Mouse (Mus musculus) T-cell, adult 2 months (primary cell): ENCODE measurements around the gene Nudcd3.

ENCODE experiments used
- DNase-seq: peaks from one replicate; pipeline ENCODE4 v3.0.0; 2022; ENCODE audit warnings: low spot score

Nudcd3 gene

GRCm38 (mm10) chr11:6200087-6200569 is at the start of gene Nudcd3:
TSS of gene Nudcd3 (minus strand) at chr11:6200415.
- DNase-seq: peak; percentile 90

- DNase-seq: no peak
Observed at GRCm38 (mm10) chr11:6244707-6245106, 44.5 kb upstream of the Nudcd3 start.

DNA sequence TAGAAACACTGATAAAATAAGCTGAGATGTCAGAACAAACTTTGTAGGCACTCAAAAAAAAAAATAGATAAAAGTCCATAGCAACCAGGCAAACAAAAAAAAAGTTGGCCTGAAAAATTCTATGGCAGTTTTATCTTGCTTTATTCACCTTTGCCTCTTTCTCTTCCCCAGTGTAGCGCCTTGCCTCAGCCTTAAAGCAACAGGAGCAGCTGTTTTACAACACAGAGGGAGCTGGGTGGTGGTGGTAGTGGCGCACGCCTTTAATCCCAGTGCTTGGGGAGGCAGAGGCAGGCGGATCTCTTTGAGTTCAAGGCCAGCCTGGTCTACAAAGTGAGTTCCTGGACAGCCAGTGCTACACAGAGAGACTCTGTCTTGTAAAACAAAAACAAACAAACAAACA is 32.8 kb upstream of the Nudcd3 start:
- no peak for DNase-seq

GRCm38 (mm10) chr11:6230012-6230411 is 29.8 kb upstream of the Nudcd3 start, which contains the start of gene Npc1l1:
TSS of gene Npc1l1 (minus strand) at chr11:6230143.
- no peak for DNase-seq

DNA sequence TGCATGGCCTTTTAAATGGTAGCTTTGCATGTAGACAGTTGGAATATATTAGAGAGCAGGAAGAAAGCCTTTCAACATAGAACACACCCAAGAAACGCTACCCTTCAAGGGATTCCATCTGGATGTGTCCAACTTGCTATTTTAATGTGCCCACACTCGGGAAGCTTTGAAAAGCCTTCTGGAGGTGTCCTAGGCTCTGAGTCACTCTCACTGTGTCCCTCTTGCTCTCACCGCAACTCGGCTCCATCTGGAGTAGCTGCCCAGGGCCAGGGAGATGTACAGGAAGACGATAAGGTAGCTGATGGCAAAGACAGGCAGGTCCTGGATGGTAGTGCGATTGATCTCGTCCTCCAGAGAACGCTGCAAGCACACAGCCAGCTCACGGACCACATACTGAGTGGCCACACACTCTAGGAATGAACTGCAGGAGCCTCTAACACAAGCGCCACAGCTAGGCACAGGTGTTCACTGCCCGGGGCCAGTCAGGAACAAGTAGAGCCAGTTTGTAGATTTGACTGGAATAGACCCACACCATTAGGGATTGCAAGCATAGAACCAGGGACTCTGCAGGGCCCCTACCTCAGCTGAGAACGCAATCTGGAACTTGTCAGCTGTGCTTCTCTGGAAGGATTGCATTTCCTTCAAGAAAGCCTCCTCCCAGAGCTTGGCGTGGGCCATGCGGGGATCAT is 24.5 kb upstream of the Nudcd3 start:
- no peak for DNase-seq

GRCm38 (mm10) chr11:6222187-6222586 is 22.0 kb upstream of the Nudcd3 start:
- no peak for DNase-seq

DNA sequence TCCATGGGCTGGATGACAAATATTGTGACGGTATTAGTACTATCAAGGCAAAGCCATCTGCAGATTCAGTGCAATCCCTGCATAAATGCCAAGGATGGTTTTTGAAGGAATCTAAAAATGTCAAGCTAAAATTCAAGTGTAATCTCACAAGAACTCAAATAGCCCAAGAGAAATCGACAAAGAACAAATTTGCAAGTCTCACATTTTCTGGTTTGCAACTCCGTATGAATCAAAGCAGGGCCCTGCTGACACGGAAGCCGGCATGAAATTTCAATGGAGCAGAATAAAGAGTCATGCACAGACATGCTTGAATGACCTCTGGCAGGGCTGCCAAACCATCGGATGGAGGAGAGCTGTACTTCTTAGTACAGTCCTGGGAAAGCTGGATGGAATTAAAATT is 19.8 kb upstream of the Nudcd3 start:
- no peak for DNase-seq

GRCm38 (mm10) chr11:6218189-6218896 is 18.1 kb upstream of the Nudcd3 start:
- DNase-seq: no peak

- DNase-seq: no peak
Observed at GRCm38 (mm10) chr11:6216834-6217233, 16.6 kb upstream of the Nudcd3 start.

DNA sequence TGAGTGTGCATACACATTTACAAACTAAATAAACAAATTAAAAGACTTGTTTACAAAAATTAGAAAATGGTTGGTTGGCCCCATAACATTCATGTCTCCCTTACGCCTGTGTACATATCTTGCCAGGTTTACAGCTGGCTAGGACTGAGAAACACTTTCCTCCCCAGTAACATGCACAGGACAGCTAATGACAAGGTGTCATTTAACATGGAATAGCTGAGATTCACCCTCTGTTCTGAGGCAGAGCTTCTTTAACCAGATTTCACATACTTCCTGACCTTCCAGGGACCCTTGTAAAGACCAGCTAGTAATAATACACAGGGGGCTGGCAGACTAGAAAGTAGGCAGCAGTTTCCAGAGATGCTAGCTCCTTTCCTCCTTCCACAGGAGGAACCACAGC is 7.9 kb upstream of the Nudcd3 start:
- no peak for DNase-seq

DNA sequence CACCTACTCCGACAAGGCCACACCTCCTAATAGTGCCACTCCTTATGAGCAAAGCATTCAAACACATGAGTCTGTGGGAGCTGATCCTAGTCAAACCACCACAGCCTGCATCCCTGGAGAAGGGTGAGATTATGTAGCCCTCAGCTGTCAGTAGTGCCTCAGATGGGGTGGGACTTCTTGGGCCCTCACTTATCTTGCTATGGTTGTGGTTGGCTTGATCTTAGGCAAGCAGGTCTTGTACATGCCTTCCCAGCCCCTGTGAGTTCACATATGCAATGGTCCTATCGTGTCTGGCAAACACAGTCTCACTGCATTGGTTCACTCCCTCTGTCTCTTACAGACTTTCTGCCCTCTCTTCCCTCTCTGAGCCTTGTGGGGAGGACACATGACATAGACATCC is 6.9 kb upstream of the Nudcd3 start:
- no peak for DNase-seq

GRCm38 (mm10) chr11:6200570-6200969 is 355 bp upstream of the Nudcd3 start:
- DNase-seq: no peak

DNA sequence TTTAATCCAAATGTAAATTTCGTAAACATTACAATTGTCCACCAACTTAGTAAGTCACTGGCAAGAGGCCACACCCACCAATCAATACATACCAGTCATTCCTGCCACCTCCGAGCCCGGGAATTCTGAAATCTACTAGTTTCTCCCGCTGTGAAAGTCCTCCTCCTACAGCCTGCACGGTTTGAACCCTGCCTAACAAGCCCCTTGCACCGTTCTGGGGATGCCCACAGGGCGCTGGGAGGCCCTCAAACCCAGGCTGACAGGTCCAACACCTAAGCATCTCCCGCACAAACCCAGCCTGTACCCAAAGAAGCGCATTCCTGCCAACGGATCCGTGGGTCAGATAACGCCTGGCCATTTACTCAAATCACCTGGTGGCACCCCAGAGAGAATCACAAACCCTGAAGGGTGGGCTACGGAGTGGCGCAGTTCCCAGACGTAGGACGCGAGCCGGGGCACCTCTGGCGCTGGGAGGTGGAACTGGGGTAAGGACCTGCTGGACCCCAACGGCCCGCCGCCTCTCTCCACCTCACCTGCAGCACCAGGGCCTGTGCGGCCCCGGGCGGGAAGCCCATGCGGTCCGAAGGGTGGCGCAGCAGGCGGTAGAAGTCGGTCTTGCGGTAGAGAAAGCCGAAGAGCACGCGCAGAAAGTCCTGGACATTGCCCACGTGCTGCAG is 667 bp downstream of the Nudcd3 start, which contains the start of gene A730071L15Rik:
A730071L15Rik (plus strand) TSS at position 620 of the 677 bp plus-strand sequence.
- DNase-seq: no peak

GRCm38 (mm10) chr11:6198449-6198848 is 1.8 kb downstream of the Nudcd3 start:
- no peak for DNase-seq

DNA sequence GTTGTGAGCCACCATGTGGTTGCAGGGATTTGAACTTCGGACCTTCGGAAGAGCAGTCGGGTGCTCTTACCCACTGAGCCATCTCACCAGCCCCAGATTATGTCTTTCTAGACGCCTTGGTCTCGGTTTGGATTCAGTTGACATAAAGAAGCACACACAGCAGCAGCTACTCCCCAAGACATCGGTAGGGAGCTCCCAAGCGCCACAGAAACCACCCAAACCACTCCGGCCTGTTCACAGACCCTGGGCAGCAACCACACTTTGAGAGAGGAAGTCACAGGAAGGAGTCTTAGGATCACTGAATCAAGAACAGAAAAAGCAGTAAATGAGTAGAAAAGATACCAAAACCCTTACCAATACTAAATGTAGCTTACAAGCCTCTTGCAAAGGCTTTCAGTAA is 3.4 kb downstream of the Nudcd3 start:
- DNase-seq: no peak

GRCm38 (mm10) chr11:6187878-6188277 is 12.3 kb downstream of the Nudcd3 start:
- peak; percentile 83 for DNase-seq

- DNase-seq: no peak
Observed at GRCm38 (mm10) chr11:6187399-6187798, 12.8 kb downstream of the Nudcd3 start.

DNA sequence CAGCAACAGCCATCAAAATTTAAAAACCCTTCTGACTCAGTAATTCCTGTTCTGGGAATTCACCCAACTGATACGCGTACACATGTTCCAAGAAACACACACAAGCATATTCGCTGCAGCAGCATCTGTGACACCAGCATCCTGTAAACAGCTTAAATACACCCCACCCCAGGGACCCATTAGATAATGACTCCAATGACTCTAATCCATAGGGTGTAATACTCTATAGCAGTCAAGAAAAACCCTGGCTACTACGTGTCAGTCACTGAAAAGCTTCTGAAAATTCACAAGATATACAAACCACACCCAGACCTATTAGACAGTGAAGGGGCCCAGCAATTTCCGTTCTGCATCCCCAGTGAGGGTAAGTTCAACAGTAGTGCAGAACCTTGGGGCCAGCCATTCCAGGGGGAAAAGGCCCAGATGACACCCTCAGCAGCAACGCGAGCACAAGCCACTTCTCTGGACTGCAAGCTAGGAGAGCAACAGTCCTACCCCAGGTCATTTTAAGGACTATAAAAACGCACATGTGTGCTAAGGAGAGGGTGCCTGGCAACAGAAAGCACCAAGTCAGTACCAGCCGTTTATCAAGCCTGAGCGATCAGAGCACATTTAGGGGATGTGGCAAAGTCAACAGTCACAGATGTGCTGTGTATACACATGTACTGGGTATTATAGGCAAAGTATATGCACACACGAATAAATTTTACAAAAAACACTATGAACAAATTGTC is 15.8 kb downstream of the Nudcd3 start:
- DNase-seq: peak; percentile 23

GRCm38 (mm10) chr11:6183246-6183645 is 17.0 kb downstream of the Nudcd3 start:
- DNase-seq: no peak

DNA sequence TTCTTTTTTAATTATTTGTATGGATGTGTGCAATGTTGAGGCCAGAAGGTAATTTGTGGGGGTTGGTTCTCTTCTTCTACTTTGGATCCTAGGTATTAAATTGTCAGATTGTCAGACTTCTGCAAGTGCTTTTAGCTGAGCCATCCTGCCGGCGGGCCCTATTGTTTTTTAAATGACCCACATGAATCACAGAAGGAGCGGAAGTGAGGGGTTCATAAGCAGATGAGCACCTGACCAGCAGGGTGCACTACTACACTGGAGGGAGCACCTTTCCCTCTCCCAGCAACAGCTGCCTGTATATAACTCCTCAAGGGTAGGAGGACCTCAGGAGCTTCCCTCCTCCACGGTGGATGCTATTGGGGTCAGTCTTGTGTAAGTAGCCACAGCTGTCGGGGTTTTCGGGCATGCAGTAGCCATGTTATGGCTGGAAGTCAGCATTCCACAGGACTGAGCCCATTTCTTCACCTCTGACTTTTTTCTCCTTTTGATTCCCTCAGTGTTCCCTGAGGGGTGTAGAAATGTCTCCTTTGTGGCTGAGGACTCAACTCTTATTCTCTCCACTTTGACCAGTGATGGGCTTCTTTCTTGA is 19.3 kb downstream of the Nudcd3 start:
- peak; percentile 46 for DNase-seq

GRCm38 (mm10) chr11:6179194-6179593 is 21.0 kb downstream of the Nudcd3 start:
- peak; percentile 8 for DNase-seq
